Mouse (Mus musculus): ENCODE measurements around the gene Ccl22.

DNA sequence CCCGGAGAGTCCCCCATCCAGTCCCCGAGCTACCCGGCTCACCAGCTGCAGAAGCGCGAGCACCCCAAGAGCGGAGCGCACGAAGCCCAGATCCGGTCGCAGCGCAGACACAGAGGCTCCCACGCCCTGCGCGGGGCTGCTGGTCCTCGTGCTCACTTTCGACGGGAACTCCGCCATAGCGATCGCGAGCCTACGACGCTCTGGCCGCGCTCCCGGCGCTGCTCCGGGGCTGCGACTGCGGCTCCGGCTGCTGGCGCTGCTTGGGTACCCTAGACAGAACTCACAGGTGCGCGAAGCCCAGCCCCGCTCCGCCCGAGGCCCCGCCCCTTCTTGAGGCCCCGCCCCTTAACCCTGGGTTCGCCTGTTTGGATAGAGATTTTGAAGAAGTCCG, 49.4 kb upstream of the Ccl22 start, which contains the start of gene Pllp:
- TF ChIP-seq SIN3A (IDR thresholded peaks at IDR 0.05; ENCODE audit: low read length) (no peak), GATA1 (IDR thresholded peaks at IDR 0.05; ENCODE audit: low read depth, low read length) (no peak), ZC3H11A (IDR thresholded peaks at IDR 0.05; ENCODE audit: low read depth, low read length) (no peak), KAT2A (conservative IDR thresholded peaks at IDR 0.05; ENCODE audit: low read depth, low read length) (no peak), RAD21 (IDR thresholded peaks at IDR 0.05; ENCODE audit: low read depth, low read length) (no peak), CTCF (IDR thresholded peaks at IDR 0.05 in 2 of 3, conservative IDR thresholded peaks at IDR 0.05 in 1 of 3; ENCODE audit: control insufficient read depth in 1 of 3, insufficient read depth in 1 of 3, low read depth in 2 of 3, low read length in 3 of 3, poor library complexity in 1 of 3, severe bottlenecking in 1 of 3) (no peak)

Measured in MEL (cell line).